Mouse (Mus musculus) kidney, postnatal 0 days (tissue): ENCODE measurements around the gene Golga2. TPM values are rescaled to one million over a fixed set of nuclear protein-coding genes. Genes with fewer than 3 reads are reported as not detected.

Source experiments
- ATAC-seq: fragments of 200-750 bp; cut with Nextera tagmentation; replicated peaks from 2 replicates; pipeline ENCODE4 v1.8.0; 2017; ENCODE audit warnings: low read depth, moderate number of reproducible peaks, moderate TSS enrichment, moderate library complexity; ENCODE audit not compliant: low FRiP score
- DNase-seq: peaks from one replicate; pipeline ENCODE4 v3.0.0-alpha.2; 2016; ENCODE audit warnings: low spot score
- H3K27ac ChIP-seq: fragments of 300-500 bp; sonication (generic); 2 replicates; pipeline ENCODE4 v1.5.1; 2014; ENCODE audit warnings: mild to moderate bottlenecking
- H3K27me3 ChIP-seq: fragments of 300-500 bp; sonication (generic); 2 replicates; pipeline ENCODE4 v1.6.1; 2014; ENCODE audit warnings: low read length, mixed read lengths; ENCODE audit not compliant: insufficient read depth
- H3K36me3 ChIP-seq: fragments of 300-500 bp; sonication (generic); 2 replicates; pipeline ENCODE4 v1.6.1; 2014; ENCODE audit warnings: low read length, mixed read lengths; ENCODE audit not compliant: insufficient read depth
- H3K4me1 ChIP-seq: fragments of 300-500 bp; sonication (generic); replicated peaks from 2 replicates; pipeline ENCODE4 v1.6.1; 2014; ENCODE audit warnings: antibody characterized with exemption, low read length, mixed read lengths; ENCODE audit not compliant: insufficient read depth
- H3K4me2 ChIP-seq: fragments of 300-500 bp; sonication (generic); 2 replicates; pipeline ENCODE4 v1.6.1; 2014; ENCODE audit warnings: mild to moderate bottlenecking, low read length, moderate library complexity, mixed read lengths
- H3K4me3 ChIP-seq: fragments of 300-500 bp; sonication (generic); replicated peaks from 2 replicates; pipeline ENCODE4 v1.5.1; 2014; ENCODE audit warnings: low read depth, low read length
- H3K9ac ChIP-seq: fragments of 300-500 bp; sonication (generic); 2 replicates; pipeline ENCODE4 v1.6.1; 2014; ENCODE audit warnings: low read depth, low read length
- H3K9me3 ChIP-seq: fragments of 300-500 bp; sonication (generic); replicated peaks from 2 replicates; pipeline ENCODE4 v1.6.1; 2016; ENCODE audit warnings: low read length, inconsistent platforms, mixed read lengths
- CTCF ChIP-seq: IDR thresholded peaks from 2 replicates; pipeline ENCODE4 v1.5.1; 2016; ENCODE audit warnings: antibody characterized with exemption, low read depth, mild to moderate bottlenecking, moderate library complexity
- WGBS: fragments of 180-500 bp; shearing (Covaris S2); extraction: QIAGEN DNeasy Blood & Tissue Kit; methylation state at CpG from one replicate; pipeline ENCODE4 v1.1.7; 2014; 5-methylcytosine and 5-hydroxymethylcytosine counted together
- polyA plus RNA-seq: library from polyadenylated mRNA; unstranded; fragments of >200 nt; fragmentation: Nextera tagmentation; extraction: Ambion mirVana; gene quantifications from 2 replicates; pipeline ENCODE4 v1.2.1, GENCODE M21; 2015

Gene Golga2
- polyA plus RNA-seq, 1 experiment from 2014 or later, result 17.2 TPM

DNA sequence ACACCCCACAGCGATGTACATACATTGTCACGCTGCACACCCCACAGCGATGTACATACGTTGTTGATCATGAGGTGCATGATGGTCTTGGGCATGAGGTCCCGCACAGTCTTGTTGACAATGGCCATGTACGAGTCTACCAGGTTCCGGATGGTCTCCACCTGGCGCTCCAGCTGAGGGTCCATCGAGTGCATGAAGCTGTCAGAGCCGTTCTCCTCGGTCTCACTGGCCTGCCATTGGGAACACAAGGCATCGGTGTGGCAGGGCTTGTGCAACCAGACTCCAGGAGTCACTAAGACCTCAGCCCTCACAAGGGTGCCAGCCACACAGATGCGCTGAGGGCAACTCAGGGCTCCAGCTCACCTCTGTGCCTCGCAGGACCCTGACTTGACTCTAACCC lies 27.6 kb downstream of the Golga2 start:
- no peak overlapping the region for H3K4me3 ChIP-seq

DNA sequence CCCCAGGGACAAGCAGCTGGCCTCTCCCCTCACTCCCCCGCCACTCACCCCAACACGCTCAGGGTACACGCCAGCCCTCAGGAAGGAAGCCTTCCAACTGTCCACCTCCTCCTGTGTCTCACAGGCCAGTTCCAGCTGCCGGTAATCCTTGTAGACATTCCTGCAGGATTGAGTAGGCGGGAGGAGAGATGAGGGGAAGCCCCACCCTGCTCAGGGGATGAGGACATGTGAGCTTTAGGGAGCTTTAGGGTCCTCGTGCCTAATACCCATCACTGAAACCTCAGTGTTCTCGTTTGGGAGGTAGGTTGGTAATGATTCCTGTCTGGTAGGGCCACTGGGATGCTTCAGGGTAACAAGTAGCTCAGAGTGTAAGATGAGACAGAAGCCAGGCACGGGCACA lies 28.6 kb downstream of the Golga2 start:
- WGBS, result 10% methylated on average over 8 of the region's 8 CpGs
- Histone ChIP-seq H3K4me1 (peaks cover 41% of the 10 kb centered on the region), H3K36me3 (no peaks in the 10 kb centered on the region), H3K9me3 (no peaks in the 10 kb centered on the region), H3K27ac (peak overlapping the region; percentile 54; the same call in 1 of the 2 replicates), H3K4me2 (0 out of 2 replicates have a peak overlapping the region, but pooled peaks have one; percentile 6), H3K27me3 (no peaks in the 10 kb centered on the region), H3K4me3 (no peak overlapping the region), H3K9ac (no peak overlapping the region)
- peak; percentile 81 for DNase-seq
- no peak for TF ChIP-seq CTCF
- no peak for ATAC-seq

More for the DNA sequence above, 27.6 kb downstream of the Golga2 start:
- Histone ChIP-seq H3K27me3 (no peaks in the 10 kb centered on the region), H3K27ac (no peak overlapping the region), H3K9me3 (no peaks in the 10 kb centered on the region), H3K4me2 (no peak overlapping the region), H3K9ac (no peak overlapping the region), H3K36me3 (no peaks in the 10 kb centered on the region), H3K4me1 (peaks cover 38% of the 10 kb centered on the region)
- TF ChIP-seq CTCF, result no peak
- no peak for ATAC-seq
- no peak for DNase-seq
- 94% methylated on average over 14 of the region's 14 CpGs for WGBS

DNA sequence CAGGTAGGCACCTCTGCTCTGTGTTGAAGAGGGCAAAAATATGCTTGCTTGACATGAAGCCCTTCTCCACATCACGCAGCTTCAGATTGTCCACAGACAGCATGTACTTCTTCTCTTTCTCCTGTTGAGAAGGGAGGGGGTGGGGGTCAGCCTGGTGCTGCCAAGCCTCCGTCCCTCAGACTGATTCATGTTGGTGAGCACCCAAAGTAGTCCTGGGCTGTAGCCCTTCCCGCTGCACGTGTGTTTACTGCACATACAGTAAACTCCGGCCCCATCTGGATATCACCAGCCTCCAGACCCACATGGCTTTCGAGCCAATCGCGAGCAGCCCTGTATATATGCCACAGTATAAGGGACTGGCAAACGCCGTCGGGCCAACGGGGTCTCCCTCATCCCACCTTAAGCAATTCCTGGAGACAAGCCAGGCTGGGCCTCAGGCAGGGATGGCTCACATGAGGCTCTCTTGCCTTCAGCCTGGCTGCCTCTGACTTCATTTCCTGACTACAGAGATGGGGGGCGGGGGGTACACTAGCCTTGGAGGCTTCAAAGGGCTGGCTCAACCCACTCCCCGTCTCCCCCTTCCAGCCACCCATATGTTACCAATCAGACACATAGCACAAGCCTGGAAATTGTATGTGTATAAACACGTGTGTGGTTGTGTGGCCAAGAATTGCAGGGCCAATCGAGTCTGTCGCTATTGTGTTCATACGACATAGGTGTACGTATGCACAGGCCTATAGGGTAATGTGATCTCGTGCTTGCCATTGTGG lies 29.9 kb downstream of the Golga2 start:
- peak overlapping the region; percentile 88 for H3K27ac ChIP-seq
- peak overlapping the region; percentile 57; the same call in 1 of the 2 replicates for H3K4me2 ChIP-seq
- 48% methylated on average over 20 of the region's 20 CpGs for WGBS
- peaks cover 34% of the 10 kb centered on the region for H3K4me1 ChIP-seq
- no peaks in the 10 kb centered on the region for H3K36me3 ChIP-seq
- ATAC-seq (no peak), DNase-seq (peak; percentile 57)
- TF ChIP-seq CTCF, result no peak
- no peaks in the 10 kb centered on the region for H3K27me3 ChIP-seq
- no peak overlapping the region for H3K4me3 ChIP-seq
- no peaks in the 10 kb centered on the region for H3K9me3 ChIP-seq
- H3K9ac ChIP-seq, result no peak overlapping the region

DNA sequence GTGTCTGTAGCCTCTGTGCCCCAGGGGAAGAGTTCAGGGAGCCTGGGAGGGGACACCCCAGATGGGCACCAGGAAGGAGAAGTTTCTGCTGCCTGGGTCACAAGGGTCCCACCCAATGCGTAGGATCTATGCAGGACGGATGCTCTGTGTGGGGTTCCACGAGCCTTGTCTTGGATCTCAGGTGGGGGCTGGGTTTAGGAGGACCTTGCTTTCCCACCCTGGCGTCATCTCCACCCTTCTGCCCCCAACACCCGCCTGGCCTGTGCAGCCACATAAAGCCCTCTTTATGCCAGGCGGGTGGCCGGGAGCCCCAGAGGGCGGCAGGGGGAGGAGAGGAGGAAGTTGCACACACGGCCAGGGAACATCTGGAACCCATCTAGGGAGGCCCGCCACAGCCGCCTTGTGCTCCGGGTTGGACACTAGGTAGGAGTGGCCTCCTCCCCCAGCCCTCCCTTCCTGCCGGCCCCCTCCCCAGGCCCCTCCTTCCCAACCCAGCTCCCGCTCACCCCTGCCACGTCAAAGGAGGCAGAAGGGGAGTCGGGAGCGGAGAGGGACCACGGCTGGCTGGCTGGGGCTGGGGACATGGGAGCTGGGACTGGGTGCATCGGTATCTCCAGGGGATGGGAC lies 30.7 kb downstream of the Golga2 start:
- H3K9me3 ChIP-seq, result no peaks in the 10 kb centered on the region
- WGBS, result 6% methylated on average over 16 of the region's 19 CpGs
- peak overlapping the region; percentile 37 for H3K4me3 ChIP-seq
- H3K27me3 ChIP-seq, result no peaks in the 10 kb centered on the region
- no peaks in the 10 kb centered on the region for H3K36me3 ChIP-seq
- H3K9ac ChIP-seq, result peak overlapping the region; percentile 61
- H3K4me1 ChIP-seq, result peaks cover 29% of the 10 kb centered on the region
- ATAC-seq, result peak; percentile 82
- DNase-seq, result peak; percentile 97
- peak overlapping the region; percentile 88 for H3K27ac ChIP-seq
- peak overlapping the region; percentile 57 for H3K4me2 ChIP-seq
- TF ChIP-seq CTCF, result peak; percentile 2; the same call in 1 of the 2 replicates

DNA sequence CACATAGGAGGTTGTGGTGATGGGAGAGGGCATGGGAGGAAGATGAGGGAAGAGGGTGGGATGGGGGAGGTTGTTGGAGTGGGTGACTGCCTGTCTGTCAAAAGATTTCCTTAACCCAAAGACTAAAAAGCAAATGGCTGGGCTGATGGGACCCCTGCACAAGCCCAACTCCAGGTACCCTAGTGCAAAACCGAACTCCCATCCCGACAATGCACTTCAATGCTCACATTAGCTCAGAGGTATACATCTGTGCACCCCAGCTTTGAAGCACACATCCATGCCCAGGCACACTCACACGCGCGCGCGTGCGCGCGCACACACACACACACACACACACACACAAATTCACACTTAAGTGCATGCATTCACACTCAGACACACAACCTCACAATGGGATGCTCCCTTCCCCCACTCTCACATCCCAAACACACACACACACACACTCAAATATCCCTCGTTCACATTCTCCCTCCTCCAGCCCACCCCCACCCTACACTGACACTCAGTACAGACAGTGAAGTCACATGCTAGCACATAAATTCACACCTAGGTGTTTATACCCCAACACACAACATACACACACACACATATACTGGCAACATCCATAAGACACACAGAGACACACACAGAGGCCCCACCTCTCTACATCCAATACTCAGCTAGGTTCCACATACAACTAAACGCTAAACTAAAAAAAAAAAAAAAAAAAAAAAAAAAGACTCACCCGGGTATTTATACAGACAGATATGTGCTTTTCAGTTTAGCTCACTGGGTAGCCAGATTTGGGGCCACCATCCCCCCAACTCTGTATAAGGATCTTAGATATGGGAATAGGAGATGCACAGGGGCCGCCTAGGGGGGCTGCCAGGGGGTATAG lies 31.8 kb downstream of the Golga2 start:
- Histone ChIP-seq H3K36me3 (no peaks in the 10 kb centered on the region), H3K4me3 (peak overlapping the region; percentile 37), H3K9ac (peak overlapping the region; percentile 61), H3K9me3 (no peaks in the 10 kb centered on the region), H3K27ac (peak overlapping the region; percentile 88), H3K27me3 (no peaks in the 10 kb centered on the region), H3K4me2 (peak overlapping the region; percentile 57), H3K4me1 (peaks cover 29% of the 10 kb centered on the region)
- ATAC-seq, result no peak
- 50% methylated on average over 14 of the region's 14 CpGs for WGBS
- TF ChIP-seq CTCF, result no peak
- DNase-seq, result no peak
